Mouse (Mus musculus) embryonic facial prominence, embryonic 12.5 days (tissue): ENCODE results near the gene Sept9. TPM values are rescaled to one million over a fixed set of nuclear protein-coding genes. Genes with fewer than 3 reads are reported as not detected.

ENCODE experiments used
- ATAC-seq: fragments of 200-750 bp; cut with Nextera tagmentation; 2 replicates; pipeline ENCODE4 v1.8.0; 2017; ENCODE audit not compliant: insufficient number of reproducible peaks, insufficient read depth, low FRiP score, low TSS enrichment
- H3K27ac ChIP-seq: fragments of 300-500 bp; sonication (generic); 2 replicates; pipeline ENCODE4 v1.5.1; 2016; ENCODE audit warnings: mild to moderate bottlenecking
- H3K27me3 ChIP-seq: fragments of 300-500 bp; sonication (generic); 2 replicates; pipeline ENCODE4 v1.6.1; 2016; ENCODE audit warnings: mild to moderate bottlenecking, moderate library complexity
- H3K36me3 ChIP-seq: fragments of 300-500 bp; sonication (generic); 2 replicates; pipeline ENCODE4 v1.6.1; 2016; ENCODE audit warnings: mild to moderate bottlenecking
- H3K4me1 ChIP-seq: fragments of 300-500 bp; sonication (generic); 2 replicates; pipeline ENCODE4 v1.6.1; 2016
- H3K4me2 ChIP-seq: fragments of 300-500 bp; sonication (generic); replicated peaks from 2 replicates; pipeline ENCODE4 v1.6.1; 2016; ENCODE audit warnings: mild to moderate bottlenecking, moderate library complexity
- H3K4me3 ChIP-seq: fragments of 300-500 bp; sonication (generic); 2 replicates; pipeline ENCODE4 v1.5.1; 2016; ENCODE audit warnings: mild to moderate bottlenecking
- H3K9ac ChIP-seq: fragments of 300-500 bp; sonication (generic); 2 replicates; pipeline ENCODE4 v1.6.1; 2016; ENCODE audit warnings: mild to moderate bottlenecking, moderate library complexity
- H3K9me3 ChIP-seq: fragments of 300-500 bp; sonication (generic); 2 replicates; pipeline ENCODE4 v1.6.1; 2016; ENCODE audit warnings: mild to moderate bottlenecking, moderate library complexity
- WGBS: fragments of 180-500 bp; shearing (Covaris S2); methylation state at CpG from one replicate; pipeline ENCODE4 v1.1.7; 2016; 5-methylcytosine and 5-hydroxymethylcytosine counted together
- polyA plus RNA-seq: library from polyadenylated mRNA; unstranded; fragments of >200 nt; fragmentation: Nextera tagmentation; extraction: Ambion mirVana; gene quantifications from 2 replicates; pipeline ENCODE4 v1.2.1, GENCODE M21; 2016

Sept9 gene
- polyA plus RNA-seq, 1 experiment from 2014 or later, result 230 TPM

DNA sequence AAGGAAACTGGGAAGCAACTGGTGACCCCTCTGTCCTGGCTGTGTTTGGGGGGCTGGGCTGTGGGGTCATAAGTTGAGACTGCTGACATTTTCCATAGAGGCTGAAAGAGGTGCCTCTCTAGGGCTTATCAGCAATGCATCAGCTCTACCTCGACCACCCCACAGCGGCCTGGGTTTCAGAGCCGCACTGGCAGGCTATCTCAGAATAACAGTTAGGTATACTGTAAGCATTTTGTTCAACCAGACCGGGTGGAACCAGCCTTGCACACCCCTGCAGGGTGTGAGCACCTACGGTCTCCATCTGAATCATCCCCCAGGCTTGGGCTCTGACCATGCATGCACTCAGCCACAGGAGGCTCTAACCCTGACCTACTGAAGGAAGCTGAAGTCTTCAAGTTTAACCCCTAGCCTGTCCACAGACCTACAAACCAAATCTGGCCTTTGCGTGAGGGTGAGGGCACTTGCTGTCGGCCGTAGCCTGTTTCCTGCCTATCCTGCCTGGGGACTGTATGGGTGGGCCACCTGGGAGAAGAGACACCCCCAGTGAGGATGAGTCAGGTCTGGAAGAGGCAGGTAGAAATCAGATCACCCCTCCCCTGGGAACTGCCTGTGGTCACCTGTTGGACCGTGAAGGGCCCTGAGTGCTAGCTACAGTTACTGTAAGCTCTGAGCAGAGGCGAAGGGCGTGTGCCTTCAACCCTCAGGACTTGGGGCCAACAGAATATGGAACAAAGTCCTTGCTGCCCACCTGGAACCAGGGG lies 151.2 kb downstream of the Sept9 start:
- Histone ChIP-seq H3K9ac (no peak overlapping the region), H3K27ac (peak overlapping the region; percentile 93), H3K4me2 (0 out of 2 replicates have a peak overlapping the region, but pooled peaks have one; percentile 30), H3K4me3 (no peak overlapping the region), H3K9me3 (no peaks in the 10 kb centered on the region), H3K4me1 (peaks cover 55% of the 10 kb centered on the region), H3K27me3 (no peaks in the 10 kb centered on the region), H3K36me3 (peaks cover 45% of the 10 kb centered on the region)
- no peak for ATAC-seq
- WGBS, result 74% methylated on average over 11 of the region's 11 CpGs

DNA sequence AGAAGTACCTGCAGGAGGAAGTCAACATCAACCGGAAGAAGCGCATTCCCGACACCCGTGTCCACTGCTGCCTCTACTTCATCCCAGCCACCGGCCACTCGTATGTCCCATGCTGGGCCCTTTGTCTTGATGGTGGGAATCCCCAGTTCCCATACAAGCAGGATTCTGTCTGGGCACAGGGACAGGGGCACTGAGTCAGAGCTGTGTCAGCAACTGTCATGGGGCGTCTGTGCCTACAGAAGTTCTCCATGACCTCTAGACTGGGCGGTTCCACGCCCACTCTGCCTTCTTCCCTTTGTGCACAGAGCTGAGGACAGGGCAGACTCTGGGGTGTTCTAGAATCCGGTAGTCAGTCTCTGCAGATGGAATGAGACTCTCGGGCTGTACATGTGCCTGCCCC lies 153.7 kb downstream of the Sept9 start:
- no peak overlapping the region for H3K9ac ChIP-seq
- H3K4me1 ChIP-seq, result peaks cover 30% of the 10 kb centered on the region
- no peaks in the 10 kb centered on the region for H3K9me3 ChIP-seq
- no peak overlapping the region for H3K4me3 ChIP-seq
- 91% methylated on average over 11 of the region's 11 CpGs for WGBS
- H3K27ac ChIP-seq, result no peak overlapping the region
- H3K4me2 ChIP-seq, result no peak overlapping the region
- peaks cover 69% of the 10 kb centered on the region for H3K36me3 ChIP-seq
- no peak for ATAC-seq
- no peaks in the 10 kb centered on the region for H3K27me3 ChIP-seq

- WGBS, result 99% methylated on average over 4 of the region's 4 CpGs
- ATAC-seq, result no peak
- no peaks in the 10 kb centered on the region for H3K9me3 ChIP-seq
- no peaks in the 10 kb centered on the region for H3K27me3 ChIP-seq
- H3K4me2 ChIP-seq, result no peak overlapping the region
- no peak overlapping the region for H3K27ac ChIP-seq
- H3K4me1 ChIP-seq, result peaks cover 20% of the 10 kb centered on the region
- peaks cover 77% of the 10 kb centered on the region for H3K36me3 ChIP-seq
- H3K4me3 ChIP-seq, result no peak overlapping the region
- no peak overlapping the region; the same call in 1 of the 2 replicates for H3K9ac ChIP-seq
Measured at GRCm38 (mm10) chr11:117354107-117354506, 154.6 kb downstream of the Sept9 start.

DNA sequence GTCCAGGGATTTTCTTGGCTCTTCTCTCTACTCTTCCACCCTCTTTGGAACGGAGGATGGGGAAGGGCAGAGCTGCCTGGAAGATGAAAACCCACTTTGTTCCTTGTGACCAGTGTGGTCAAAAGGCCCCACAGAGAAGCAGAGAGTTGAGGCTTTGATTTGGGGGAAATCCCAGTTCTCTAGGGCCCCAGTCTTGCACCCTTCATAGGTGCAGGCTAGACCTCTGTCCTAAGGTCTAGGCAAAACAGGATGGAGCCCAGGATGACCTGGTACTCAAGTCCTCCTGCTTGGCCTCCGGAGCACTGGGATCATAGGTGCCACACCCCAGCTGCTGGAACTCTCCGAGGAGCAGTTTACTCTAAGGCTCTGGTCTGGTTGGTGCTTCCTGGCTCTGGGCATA lies 157.5 kb downstream of the Sept9 start:
- H3K9me3 ChIP-seq, result no peaks in the 10 kb centered on the region
- no peak overlapping the region for H3K9ac ChIP-seq
- no peaks in the 10 kb centered on the region for H3K4me1 ChIP-seq
- H3K36me3 ChIP-seq, result peaks cover 97% of the 10 kb centered on the region
- H3K27ac ChIP-seq, result 0 out of 2 replicates have a peak overlapping the region, but pooled peaks have one; percentile 17
- ATAC-seq, result no peak
- H3K4me2 ChIP-seq, result no peak overlapping the region
- WGBS, result 81% methylated on average over 3 of the region's 3 CpGs
- H3K4me3 ChIP-seq, result no peak overlapping the region
- no peaks in the 10 kb centered on the region for H3K27me3 ChIP-seq

DNA sequence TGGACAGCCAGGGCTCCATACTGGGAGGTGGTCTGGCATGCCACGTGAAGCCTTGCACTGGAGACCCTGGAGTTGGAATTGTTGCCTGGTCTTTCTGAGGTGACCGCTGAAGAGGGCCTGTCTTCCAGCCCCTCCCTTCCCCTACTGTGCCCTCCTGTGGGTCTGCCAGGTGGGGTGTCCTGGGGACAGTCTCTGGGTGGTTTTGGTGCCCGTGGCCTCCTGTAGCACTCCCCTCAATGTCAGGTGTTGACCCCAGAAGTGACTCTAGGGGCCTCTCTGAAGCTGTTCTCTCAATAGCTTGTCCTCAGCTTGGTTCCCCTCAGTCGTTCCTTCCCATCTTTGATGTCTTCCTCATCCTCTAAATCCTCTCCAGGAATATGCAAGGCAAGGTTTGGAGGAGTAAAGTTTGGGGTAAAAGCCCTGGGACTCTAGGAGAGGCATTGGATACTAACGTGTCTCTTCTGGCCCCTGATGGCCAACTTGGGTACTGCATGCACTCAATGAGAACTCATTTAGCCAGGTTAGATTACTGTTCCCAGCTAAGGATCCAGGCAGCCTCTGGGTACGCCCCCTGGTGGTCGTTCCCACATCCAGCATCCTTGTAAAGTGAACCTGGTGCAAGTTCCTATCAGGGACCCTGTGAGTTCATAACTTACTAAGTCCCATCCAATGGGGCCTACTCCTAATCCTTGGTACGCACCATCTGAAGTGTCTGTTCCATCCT lies 158.6 kb downstream of the Sept9 start:
- H3K27me3 ChIP-seq, result no peaks in the 10 kb centered on the region
- no peak overlapping the region for H3K4me3 ChIP-seq
- WGBS, result 30% methylated on average over 8 of the region's 8 CpGs
- H3K36me3 ChIP-seq, result peaks cover 97% of the 10 kb centered on the region
- H3K9me3 ChIP-seq, result no peaks in the 10 kb centered on the region
- no peaks in the 10 kb centered on the region for H3K4me1 ChIP-seq
- H3K9ac ChIP-seq, result no peak overlapping the region
- ATAC-seq, result 0 out of 2 replicates have a peak, but pooled peaks have one; percentile 11
- no peak overlapping the region for H3K4me2 ChIP-seq
- H3K27ac ChIP-seq, result no peak overlapping the region

- 78% methylated on average over 10 of the region's 10 CpGs for WGBS
- Histone ChIP-seq H3K9ac (no peak overlapping the region), H3K36me3 (peaks cover 88% of the 10 kb centered on the region), H3K27me3 (no peaks in the 10 kb centered on the region), H3K9me3 (no peaks in the 10 kb centered on the region), H3K4me2 (no peak overlapping the region), H3K4me1 (peaks cover 10% of the 10 kb centered on the region), H3K27ac (no peak overlapping the region), H3K4me3 (no peak overlapping the region)
- no peak for ATAC-seq
Measured at GRCm38 (mm10) chr11:117359161-117359560, 159.7 kb downstream of the Sept9 start.

DNA sequence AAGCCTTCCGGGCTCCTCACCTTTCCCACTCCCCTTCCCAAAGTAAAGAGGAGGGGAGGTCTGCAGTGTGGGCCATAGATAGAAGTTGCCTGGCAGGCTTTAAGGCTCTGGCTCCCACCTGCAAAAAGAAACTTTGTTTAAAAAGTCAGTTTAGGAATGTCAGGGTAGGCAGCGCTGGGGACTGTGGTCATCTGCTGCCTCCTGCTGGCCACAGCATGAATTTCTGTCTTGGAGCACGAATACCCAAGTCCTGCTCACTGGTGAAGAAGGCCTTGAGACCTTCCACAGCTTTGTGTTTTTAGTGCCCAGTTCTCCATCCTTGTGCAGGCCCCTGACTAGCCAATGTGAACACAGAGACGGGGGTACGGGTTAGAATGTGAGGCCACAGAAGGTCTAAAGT lies 160.4 kb downstream of the Sept9 start:
- peaks cover 81% of the 10 kb centered on the region for H3K36me3 ChIP-seq
- 71% methylated on average over 5 of the region's 5 CpGs for WGBS
- ATAC-seq, result no peak
- H3K9ac ChIP-seq, result no peak overlapping the region
- H3K4me2 ChIP-seq, result no peak overlapping the region
- H3K4me1 ChIP-seq, result peaks cover 11% of the 10 kb centered on the region
- no peaks in the 10 kb centered on the region for H3K9me3 ChIP-seq
- H3K27me3 ChIP-seq, result no peaks in the 10 kb centered on the region
- no peak overlapping the region for H3K27ac ChIP-seq
- no peak overlapping the region for H3K4me3 ChIP-seq

GRCm38 (mm10) chr11:117360561-117360960 lies 161.1 kb downstream of the Sept9 start:
- Histone ChIP-seq H3K27ac (no peak overlapping the region), H3K36me3 (peaks cover 74% of the 10 kb centered on the region), H3K27me3 (no peaks in the 10 kb centered on the region), H3K9ac (no peak overlapping the region), H3K4me2 (no peak overlapping the region), H3K4me3 (no peak overlapping the region), H3K9me3 (no peaks in the 10 kb centered on the region), H3K4me1 (peaks cover 15% of the 10 kb centered on the region)
- ATAC-seq, result 0 out of 2 replicates have a peak, but pooled peaks have one; percentile 3
- WGBS, result 72% methylated on average over 7 of the region's 7 CpGs

GRCm38 (mm10) chr11:117362307-117362706 lies 162.8 kb downstream of the Sept9 start:
- Histone ChIP-seq H3K27ac (no peak overlapping the region), H3K4me2 (no peak overlapping the region), H3K4me1 (peaks cover 15% of the 10 kb centered on the region), H3K36me3 (peaks cover 57% of the 10 kb centered on the region), H3K27me3 (no peaks in the 10 kb centered on the region), H3K4me3 (no peak overlapping the region), H3K9me3 (no peaks in the 10 kb centered on the region), H3K9ac (no peak overlapping the region)
- ATAC-seq, result no peak
- WGBS, result 82% methylated on average over 2 of the region's 2 CpGs

GRCm38 (mm10) chr11:117363918-117364317 lies 164.5 kb downstream of the Sept9 start:
- peaks cover 15% of the 10 kb centered on the region for H3K4me1 ChIP-seq
- WGBS, result 45% methylated on average over 3 of the region's 3 CpGs
- no peak overlapping the region for H3K4me3 ChIP-seq
- no peaks in the 10 kb centered on the region for H3K27me3 ChIP-seq
- no peaks in the 10 kb centered on the region for H3K9me3 ChIP-seq
- peaks cover 43% of the 10 kb centered on the region for H3K36me3 ChIP-seq
- ATAC-seq, result no peak
- no peak overlapping the region for H3K27ac ChIP-seq
- no peak overlapping the region for H3K4me2 ChIP-seq
- H3K9ac ChIP-seq, result no peak overlapping the region

GRCm38 (mm10) chr11:117366426-117366825 lies 167.0 kb downstream of the Sept9 start:
- no peak overlapping the region for H3K4me3 ChIP-seq
- no peak for ATAC-seq
- WGBS, result 13% methylated on average over 3 of the region's 3 CpGs

DNA sequence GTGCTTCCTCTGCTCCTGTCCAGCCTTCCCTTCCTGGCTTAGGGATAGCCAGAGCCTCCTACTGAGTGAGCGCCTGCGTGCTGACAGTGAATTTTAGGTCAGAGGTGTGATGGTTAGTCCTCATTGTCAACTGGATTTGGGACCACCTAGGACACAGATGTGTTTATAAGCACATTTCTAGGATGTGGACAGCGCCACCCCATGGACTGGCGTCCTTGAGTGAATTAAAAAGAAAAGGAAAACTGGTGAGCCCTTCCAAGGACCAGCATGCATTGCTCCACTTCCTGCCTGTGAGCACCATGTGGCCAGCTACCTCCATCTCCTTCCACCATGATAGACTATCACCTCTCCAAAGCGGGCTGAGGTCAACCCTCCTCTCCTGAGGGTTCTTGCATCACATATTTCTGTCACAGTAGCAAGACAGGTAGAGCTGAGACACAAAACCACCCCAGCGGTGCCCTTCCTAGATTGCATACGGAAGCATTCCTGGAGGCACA lies 167.4 kb downstream of the Sept9 start:
- no peaks in the 10 kb centered on the region for H3K27me3 ChIP-seq
- H3K9ac ChIP-seq, result no peak overlapping the region
- H3K4me2 ChIP-seq, result no peak overlapping the region
- no peak for ATAC-seq
- peaks cover 26% of the 10 kb centered on the region for H3K4me1 ChIP-seq
- H3K36me3 ChIP-seq, result peaks cover 14% of the 10 kb centered on the region
- WGBS, result 79% methylated on average over 7 of the region's 7 CpGs
- H3K9me3 ChIP-seq, result no peaks in the 10 kb centered on the region
- no peak overlapping the region for H3K27ac ChIP-seq
- no peak overlapping the region for H3K4me3 ChIP-seq

More at GRCm38 (mm10) chr11:117366426-117366825, 167.0 kb downstream of the Sept9 start:
- Histone ChIP-seq H3K36me3 (peaks cover 19% of the 10 kb centered on the region), H3K27me3 (no peaks in the 10 kb centered on the region), H3K4me2 (no peak overlapping the region), H3K4me1 (peaks cover 26% of the 10 kb centered on the region), H3K9me3 (no peaks in the 10 kb centered on the region), H3K27ac (no peak overlapping the region), H3K9ac (no peak overlapping the region)
